Mouse (Mus musculus): Measurements from ENCODE around the gene Kctd4.

The Kctd4 gene

DNA sequence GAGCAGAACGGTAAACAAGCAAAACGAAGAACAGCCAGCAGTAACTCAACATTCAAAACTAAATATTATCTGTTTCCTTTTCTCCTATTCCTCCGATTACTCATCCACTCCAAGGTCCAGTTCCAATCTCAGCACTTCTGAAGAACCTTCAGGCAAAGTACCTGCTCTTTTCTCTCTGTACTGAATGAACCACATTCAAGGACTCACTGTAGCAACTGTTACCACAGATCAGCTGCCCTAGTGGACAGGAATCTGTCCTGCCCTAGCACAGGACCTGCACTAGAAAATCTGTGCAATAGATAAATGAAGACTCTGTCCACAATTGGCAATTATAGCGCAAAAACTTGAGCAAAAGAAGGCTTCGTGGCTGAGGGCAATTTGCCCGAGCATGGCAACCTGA is 36.1 kb downstream of the Kctd4 start:
- DNase-seq (ENCODE audit: low spot score in 2 of 2) = no peak

DNA sequence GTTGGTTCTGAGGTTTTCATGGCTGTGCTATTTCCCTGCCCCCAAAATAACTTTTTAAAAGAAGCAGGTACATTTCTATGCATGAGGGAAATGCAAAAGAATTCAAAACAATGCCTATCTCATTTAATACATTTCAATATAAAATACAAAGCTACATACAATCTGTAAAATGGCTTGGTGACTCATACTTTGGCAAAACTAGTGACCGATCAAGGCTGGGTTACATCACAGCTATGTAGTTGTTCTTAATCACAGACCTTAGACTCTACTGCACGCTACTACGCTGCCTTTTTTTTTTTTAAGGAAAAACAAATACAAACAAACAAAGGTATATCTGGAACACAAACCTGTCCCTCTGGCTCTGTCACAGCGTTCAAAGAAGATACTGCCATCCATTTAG is 37.6 kb downstream of the Kctd4 start:
- DNase-seq (ENCODE audit: low spot score in 2 of 2) = no peak

DNA sequence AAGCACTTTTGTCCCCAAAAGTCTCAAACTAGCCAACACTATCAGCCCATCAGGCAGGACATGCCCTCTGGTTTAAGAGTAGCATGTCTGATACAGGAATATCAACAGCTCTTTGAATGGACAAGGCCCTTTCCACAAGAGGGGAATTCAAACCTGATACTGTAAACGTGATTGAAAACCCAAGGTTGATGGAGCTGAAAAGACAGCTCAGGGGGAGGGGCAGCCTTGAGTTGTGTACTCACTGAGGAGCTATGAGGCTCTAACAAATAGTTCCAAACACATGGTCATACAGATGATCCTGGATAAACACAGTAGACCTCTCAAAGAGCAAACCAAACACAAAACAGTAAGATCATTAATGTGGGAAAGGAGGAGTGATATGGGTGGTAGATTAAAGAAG is 43.3 kb downstream of the Kctd4 start:
- no peak for DNase-seq (ENCODE audit: low spot score in 2 of 2)

DNA sequence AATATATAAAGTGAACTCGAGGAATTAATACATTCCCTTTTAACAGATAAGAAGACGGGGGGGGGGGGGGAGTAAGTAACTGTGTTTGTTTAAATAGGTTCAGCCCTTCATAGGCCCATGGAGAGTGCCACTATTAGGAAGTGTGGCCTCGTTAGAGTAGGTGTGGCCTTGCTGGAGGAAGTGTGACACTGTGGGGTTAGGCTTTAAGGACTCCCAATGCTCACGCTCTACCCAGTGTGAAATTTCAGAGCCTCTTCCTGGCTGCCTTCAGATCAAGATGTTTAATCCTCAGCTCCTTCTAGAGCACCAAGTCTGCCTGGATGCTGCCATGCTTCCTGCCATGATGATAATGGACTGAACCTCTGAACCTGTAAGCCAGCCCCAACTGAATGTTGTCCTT is 47.0 kb downstream of the Kctd4 start:
- DNase-seq (ENCODE audit: low spot score in 2 of 2) = no peak

DNA sequence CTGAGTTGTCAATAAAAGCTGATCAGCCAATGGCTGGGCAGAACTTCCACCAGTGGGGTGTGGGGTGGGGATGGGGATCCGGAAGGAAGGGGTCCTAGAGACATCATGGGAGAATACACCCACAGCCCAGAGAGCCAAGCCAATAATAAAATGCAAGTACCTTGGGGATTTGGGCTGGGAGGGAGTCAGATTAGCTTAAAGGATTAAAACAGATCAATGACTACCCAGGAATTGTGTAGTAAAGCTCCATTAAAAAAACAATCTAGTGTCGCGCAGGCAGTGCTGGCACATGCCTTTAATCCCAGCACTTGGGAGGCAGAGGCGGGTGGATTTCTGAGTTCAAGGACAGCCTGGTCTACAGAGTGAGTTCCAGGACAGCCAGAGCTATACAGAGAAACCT is 50.2 kb downstream of the Kctd4 start:
- no peak for DNase-seq (ENCODE audit: low spot score in 2 of 2)

DNA sequence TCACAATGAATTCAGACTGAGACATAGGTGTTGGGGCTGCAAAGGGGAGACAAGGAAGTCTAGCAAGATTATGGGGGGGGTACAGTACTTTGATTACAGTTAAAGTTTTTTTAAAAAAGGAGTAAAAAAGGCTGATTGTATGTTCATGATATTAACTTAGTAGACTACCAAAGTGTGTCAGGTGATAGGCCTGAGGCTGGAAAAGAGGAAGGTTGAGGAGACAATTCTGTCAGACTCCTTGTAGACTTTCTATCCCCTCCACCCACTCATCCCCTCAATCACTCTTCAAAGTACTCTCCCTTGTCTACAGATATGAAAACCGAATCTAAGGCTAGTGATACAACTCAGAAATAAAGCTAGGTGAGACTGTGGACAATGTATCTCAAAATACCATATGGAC is 53.4 kb downstream of the Kctd4 start:
- DNase-seq (ENCODE audit: low spot score in 2 of 2) = no peak

DNA sequence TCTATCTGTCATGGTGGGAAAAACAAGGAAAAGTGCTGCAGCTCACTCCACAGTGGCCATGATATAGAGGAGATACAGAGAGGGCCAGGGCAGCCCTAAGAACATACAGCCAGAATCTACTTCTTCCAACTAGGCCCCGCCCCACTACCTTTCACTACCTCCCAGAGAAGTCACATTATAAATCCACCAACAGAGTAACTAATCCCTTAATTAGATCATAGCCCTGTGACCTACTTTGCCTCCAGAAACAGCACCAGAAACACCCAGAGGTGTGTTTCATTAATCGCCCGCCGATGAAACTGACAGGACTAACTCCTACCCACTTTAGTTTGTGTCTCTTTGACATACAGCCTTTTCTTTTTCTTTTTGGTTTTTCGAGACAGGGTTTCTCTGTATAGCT is 54.4 kb downstream of the Kctd4 start:
- DNase-seq (ENCODE audit: low spot score in 2 of 2) = no peak

DNA sequence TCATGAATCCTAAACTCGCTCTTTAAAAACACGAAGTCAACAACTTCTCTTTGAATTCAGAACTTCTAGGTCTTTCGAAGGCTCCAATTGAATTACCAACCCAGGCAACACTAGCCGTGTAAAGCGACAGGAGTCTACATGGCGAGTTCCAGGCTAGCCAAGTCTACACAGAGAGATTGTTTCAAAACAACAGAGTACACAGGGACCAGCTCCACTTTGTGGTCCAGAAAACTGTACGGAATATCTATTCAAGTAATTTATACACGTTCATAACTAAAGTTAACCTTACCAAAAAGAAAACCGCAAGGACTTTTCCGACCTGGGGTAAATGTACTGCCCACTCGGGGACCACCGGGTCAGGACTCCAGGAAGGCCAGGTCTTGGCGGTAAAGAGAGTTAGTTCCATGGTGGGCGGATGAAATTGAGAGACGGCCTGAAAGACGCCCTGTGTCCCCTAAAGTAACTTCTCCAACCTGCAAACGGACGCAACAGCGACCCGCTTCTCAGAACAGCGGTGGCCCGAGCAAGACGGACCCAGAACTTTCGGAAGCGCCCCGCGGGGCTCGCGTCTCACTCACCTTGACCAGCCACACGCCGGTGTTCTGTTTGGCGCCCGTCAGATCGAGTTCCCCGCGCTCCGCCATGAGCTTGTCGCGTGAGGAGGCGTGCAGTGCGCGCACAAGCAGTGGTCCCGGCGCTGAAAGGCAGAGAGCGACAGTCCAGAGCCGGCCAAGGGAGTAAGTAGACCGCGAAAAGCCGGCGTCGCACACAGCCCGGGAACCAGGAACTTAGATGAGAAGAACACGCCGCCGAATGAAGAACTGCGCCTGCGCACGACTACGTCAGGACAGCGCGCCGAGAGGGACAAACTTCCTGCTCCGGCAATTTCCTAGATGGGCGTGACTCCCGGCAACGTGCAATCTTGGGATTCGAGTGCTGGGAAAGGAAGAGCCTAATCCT is 55.6 kb downstream of the Kctd4 start, which contains the start of gene Gtf2f2:
Gene Gtf2f2, minus strand, starts transcription at position 764 of the 960 bp plus-strand sequence.
- peak; percentile 92 to 94 for DNase-seq (ENCODE audit: low spot score in 2 of 2)

DNA sequence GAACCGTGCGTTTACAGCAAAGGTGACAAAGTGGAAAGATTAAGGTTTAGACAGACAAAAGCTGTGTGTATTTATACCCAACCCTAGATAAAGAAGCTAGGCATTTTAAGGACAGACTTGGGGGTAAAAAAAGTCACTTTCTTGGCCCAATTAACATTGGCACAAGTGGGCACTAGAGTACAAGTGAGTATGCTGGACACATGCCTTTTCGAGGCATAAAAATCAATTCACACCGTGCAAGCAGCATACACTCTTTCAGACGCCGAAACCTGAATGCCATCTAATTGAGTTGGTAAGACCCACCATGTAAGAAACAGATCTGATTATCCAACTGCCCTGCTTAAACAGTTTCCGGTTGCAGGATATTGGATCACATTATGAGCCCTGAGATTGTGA is 56.3 kb downstream of the Kctd4 start:
- DNase-seq (ENCODE audit: low spot score in 2 of 2) = no peak

DNA sequence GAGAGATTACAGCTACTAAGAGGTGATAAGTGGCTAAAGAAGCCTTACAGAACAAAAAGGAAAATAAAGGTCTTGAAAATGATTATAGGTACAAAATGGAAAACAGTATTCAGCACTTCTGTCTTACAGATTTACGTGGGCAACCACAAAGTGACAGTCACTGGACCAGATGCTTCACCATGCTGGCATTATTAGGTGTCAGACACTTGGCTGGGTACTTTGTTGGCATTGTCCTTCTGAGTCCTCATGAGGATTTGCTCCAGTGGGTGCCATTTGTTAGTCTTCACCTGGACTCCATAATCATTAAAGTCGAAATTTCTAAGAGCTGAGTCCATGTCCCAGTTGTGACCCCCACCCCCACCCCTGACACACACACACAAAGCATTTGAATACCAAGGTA is 59.5 kb downstream of the Kctd4 start:
- no peak for DNase-seq (ENCODE audit: low spot score in 2 of 2)

Data from frontal cortex, postnatal 25 days (tissue).